Mouse (Mus musculus): ENCODE results near the gene Rsl1d1.
"Not testable (repeated sequence)": the region's sequence is repeated elsewhere in the genome, so short reads cannot be mapped to it uniquely, and the experiment has no call there.

The Rsl1d1 gene

DNA sequence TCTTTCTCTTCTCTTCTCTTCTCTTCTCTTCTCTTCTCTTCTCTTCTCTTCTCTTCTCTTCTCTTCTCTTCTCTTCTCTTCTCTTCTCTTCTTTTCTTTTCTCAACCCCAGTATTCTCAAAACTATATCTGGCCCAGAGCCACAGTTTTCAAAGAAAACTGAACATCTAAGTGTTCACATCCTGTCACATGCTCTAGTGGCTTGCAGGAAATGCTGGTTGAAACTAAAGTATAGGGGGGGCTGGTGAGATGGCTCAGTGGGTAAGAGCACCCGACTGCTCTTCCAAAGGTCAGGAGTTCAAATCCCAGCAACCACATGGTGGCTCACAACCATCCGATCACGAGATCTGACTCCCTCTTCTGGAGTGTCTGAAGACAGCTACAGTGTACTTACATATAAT lies 45.4 kb downstream of the Rsl1d1 start:
- not testable (repeated sequence) for DNase-seq (ENCODE audit: low read depth, low spot score)

DNA sequence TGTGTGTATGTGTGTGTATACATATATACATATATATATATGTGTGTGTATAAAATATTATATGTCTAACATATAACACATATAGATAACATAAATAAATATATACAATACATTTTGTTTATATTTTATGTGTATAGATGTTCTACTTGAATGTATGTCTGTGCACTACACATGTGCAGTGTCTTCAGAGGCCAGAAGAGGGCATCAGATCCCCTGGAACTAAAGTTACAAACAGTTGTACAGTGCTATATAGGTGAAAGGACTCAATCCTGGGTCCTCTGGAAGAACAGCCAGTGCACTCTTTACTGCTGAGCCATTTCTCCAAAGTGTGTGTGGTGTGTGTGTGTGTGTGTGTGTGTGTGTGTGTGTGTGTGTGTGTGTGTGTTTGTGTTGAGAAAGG lies 48.6 kb downstream of the Rsl1d1 start:
- DNase-seq (ENCODE audit: low read depth, low spot score): no peak

DNA sequence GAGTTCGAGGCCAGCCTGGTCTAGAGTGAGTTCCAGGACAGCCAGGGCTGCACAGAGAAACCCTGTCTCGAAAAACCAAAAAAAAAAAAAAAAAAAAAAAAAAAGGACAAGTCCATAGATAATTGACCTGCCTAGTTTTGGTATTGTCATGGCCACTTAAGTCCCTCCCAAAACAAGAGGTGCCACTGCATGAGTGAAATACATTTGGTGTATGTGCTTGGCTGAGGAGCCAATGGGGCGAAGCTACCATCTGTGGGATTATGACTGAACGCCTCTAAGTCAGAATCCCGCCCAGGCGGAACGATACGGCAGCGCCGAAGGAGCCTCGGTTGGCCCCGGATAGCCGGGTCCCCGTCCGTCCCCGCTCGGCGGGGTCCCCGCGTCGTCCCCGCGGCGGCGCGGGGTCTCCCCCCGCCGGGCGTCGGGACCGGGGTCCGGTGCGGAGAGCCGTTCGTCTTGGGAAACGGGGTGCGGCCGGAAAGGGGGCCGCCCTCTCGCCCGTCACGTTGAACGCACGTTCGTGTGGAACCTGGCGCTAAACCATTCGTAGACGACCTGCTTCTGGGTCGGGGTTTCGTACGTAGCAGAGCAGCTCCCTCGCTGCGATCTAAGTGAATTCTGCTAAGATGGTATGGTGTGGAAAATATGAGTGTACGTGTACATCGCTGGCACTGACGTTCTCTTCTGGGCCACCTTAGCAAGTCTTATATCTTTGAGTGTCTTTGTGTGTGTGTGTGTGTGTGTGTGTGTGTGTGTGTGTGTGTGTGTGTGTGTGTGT lies 59.2 kb downstream of the Rsl1d1 start:
- DNase-seq (ENCODE audit: low read depth, low spot score): not testable (repeated sequence)
